Mouse (Mus musculus): ENCODE data around the gene Cadm1. TPM values are rescaled to one million over a fixed set of nuclear protein-coding genes. Genes with fewer than 3 reads are reported as not detected.

The Cadm1 gene
- polyA plus RNA-seq, 1 experiment from 2014 or later: 155 TPM

DNA sequence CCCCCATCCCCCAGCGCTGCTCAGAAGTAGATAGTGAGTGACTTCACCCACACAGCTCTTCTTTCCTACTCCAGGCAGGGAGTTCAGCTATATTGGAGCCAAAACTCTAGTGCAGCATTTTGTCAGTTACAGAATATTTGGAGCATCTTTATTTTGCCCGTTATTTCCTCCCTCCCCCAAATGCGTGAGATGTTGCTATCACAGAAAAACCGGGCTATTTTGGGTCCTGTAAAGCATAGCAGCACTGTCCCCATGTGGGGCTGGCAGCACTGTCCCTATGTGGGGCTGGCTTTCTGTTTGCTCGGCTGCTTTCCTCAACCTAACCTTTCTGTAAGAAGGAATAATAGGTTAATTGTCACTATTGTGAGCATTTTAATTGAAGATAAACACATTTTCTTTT, 122.2 kb downstream of the Cadm1 start:
- no peaks in the 10 kb centered on the region for H3K36me3 ChIP-seq
- no peak overlapping the region for H3K4me3 ChIP-seq
- no peak for ATAC-seq (ENCODE audit: low read depth)
- H3K4me1 ChIP-seq (replicated peaks): peaks cover 23% of the 10 kb centered on the region
- H3K27ac ChIP-seq (replicated peaks): no peak overlapping the region
- no peak overlapping the region for H3K9ac ChIP-seq
- no peak overlapping the region for H3K4me2 ChIP-seq
- H3K27me3 ChIP-seq: no peaks in the 10 kb centered on the region
- no peaks in the 10 kb centered on the region for H3K9me3 ChIP-seq
- 84% methylated on average over 5 of the region's 5 CpGs for WGBS

DNA sequence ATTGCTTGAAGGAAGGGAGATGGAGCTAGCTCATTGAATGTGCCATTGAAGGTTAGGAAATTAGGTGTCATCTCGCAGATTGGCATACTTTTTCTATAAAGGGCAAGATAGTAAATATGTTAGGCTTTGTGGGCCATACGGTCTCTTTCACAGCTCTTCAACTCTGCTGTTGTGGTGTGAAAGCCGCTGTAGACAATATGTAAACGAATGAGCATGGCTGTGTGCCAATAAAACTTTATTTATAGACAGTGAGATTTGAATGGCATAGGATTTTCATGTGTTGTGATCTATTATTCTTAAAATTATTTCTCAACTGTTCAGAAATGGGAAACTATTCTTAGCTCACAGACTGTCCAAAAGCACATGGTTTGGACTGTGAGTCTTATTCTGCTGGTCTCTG, 123.0 kb downstream of the Cadm1 start:
- no peak for ATAC-seq (ENCODE audit: low read depth)
- Histone ChIP-seq H3K27me3 (no peaks in the 10 kb centered on the region), H3K9ac (no peak overlapping the region), H3K9me3 (no peaks in the 10 kb centered on the region), H3K4me3 (no peak overlapping the region), H3K4me2 (no peak overlapping the region), H3K4me1 (replicated peaks) (peaks cover 17% of the 10 kb centered on the region; the same call in 1 of the 2 replicates), H3K27ac (replicated peaks) (no peak overlapping the region), H3K36me3 (no peaks in the 10 kb centered on the region)
- WGBS: 80% methylated on average over 4 of the region's 4 CpGs

DNA sequence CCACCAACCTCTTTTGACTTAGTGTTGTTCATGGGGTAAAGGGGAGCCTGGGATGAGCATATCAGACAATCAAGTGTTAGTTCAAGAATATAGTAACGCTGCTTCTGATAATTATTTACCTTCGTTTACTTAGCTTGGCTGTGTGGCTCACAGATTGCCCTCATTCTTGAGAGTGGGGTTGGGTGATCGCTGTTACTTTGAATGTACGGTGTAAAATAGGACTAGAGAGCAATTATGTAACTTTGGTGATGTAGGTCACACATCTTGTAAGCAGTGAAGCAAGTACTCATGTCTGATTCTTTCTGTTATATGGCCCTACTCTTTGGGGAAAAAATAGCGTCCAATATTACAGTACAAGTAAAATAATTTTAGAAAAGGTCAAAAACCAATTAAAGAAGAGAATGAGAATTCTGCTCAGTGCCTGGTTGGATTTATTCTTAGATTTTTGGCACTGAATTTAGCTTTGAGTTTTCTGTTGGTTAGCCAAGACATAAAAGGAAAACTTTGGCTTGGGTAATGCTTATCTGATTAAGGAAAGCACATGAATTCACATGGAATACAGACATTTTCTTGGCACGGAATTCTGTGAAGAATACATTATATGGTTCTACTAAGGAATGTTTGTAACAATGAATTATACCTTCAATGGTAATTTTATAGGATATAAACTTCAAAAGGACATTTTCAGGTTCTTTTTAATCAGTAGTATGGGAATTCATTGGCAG, 129.6 kb downstream of the Cadm1 start:
- Histone ChIP-seq H3K36me3 (no peaks in the 10 kb centered on the region), H3K4me2 (no peak overlapping the region), H3K27me3 (no peaks in the 10 kb centered on the region), H3K9ac (no peak overlapping the region), H3K9me3 (no peaks in the 10 kb centered on the region), H3K4me1 (replicated peaks) (0 out of 2 replicates have a peak, but pooled peaks cover 8% of the 10 kb centered on the region), H3K27ac (replicated peaks) (no peak overlapping the region), H3K4me3 (no peak overlapping the region)
- no peak for ATAC-seq (ENCODE audit: low read depth)
- 94% methylated on average over 6 of the region's 6 CpGs for WGBS

DNA sequence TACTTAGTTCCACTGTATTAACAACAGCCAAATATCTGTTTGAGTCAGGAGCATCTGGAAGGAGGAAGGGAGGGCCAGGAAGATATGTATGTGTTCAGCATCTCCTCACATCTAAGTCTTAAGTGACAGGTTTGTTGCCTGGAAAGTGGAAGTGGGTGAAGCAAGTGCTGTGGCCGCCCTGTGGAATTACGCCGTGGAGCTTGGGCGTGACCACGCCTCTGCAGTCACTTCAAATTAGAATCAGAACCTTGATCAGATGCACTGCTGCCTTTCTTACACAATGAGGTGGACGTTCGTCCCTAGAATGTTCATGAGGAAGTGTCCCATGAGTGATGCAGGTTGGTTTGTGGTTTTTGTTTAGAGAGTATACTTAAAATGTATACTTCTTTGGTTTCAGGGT, 131.6 kb downstream of the Cadm1 start:
- no peak for ATAC-seq (ENCODE audit: low read depth)
- H3K27ac ChIP-seq (replicated peaks): no peak overlapping the region
- WGBS: 91% methylated on average over 7 of the region's 7 CpGs
- no peaks in the 10 kb centered on the region for H3K27me3 ChIP-seq
- H3K36me3 ChIP-seq: no peaks in the 10 kb centered on the region
- H3K4me1 ChIP-seq (replicated peaks): peaks cover 16% of the 10 kb centered on the region
- H3K4me3 ChIP-seq: no peak overlapping the region
- H3K9me3 ChIP-seq: no peaks in the 10 kb centered on the region
- H3K9ac ChIP-seq: no peak overlapping the region
- H3K4me2 ChIP-seq: no peak overlapping the region

DNA sequence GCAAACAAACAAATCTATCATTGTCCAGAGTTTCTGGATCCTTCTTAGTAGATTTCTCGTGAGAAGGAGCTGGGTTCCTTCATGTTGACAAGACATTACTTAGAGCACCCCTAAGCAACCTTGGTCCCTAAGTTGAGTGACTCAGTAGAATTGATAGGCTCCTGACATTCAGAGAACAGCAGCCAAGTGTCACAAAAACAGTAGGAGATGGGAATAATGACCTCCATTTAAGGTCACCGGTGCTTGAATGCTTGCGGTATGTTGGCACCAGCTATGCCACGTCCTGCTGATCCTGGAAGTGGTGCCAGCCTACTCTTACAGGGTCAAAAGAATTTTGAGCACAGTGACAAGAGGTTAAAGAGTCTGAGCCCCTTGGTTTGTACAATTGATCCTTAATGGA, 139.2 kb downstream of the Cadm1 start:
- no peak for ATAC-seq (ENCODE audit: low read depth)
- Histone ChIP-seq H3K9ac (no peak overlapping the region), H3K27ac (replicated peaks) (no peak overlapping the region), H3K9me3 (no peaks in the 10 kb centered on the region), H3K4me2 (no peak overlapping the region), H3K4me3 (no peak overlapping the region), H3K36me3 (no peaks in the 10 kb centered on the region), H3K4me1 (replicated peaks) (peaks cover 41% of the 10 kb centered on the region), H3K27me3 (no peaks in the 10 kb centered on the region)
- 60% methylated on average over 4 of the region's 4 CpGs for WGBS

DNA sequence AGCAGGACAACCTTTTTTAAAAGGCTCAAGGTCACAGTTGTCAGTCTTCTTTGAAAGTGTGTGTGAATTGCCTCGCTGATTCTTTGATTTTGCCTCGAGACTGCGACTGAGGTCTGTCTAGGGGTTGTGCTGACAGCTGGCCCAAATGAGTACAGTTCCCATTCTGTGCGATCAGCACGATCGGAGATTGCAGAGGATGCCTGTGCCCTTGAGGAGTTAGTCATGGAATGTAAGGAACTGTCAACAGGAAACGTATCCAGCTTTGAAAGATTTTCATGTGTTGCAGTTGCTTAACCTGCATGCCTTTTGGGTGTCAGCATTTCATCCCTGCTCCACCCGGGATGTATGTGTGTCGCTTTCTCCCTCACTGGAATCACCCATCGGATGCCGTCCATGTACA, 141.6 kb downstream of the Cadm1 start:
- Histone ChIP-seq H3K9me3 (no peaks in the 10 kb centered on the region), H3K27ac (replicated peaks) (no peak overlapping the region), H3K4me2 (no peak overlapping the region), H3K4me1 (replicated peaks) (peaks cover 35% of the 10 kb centered on the region), H3K4me3 (no peak overlapping the region), H3K27me3 (no peaks in the 10 kb centered on the region), H3K9ac (no peak overlapping the region), H3K36me3 (no peaks in the 10 kb centered on the region)
- no peak for ATAC-seq (ENCODE audit: low read depth)
- WGBS: 53% methylated on average over 11 of the region's 11 CpGs

DNA sequence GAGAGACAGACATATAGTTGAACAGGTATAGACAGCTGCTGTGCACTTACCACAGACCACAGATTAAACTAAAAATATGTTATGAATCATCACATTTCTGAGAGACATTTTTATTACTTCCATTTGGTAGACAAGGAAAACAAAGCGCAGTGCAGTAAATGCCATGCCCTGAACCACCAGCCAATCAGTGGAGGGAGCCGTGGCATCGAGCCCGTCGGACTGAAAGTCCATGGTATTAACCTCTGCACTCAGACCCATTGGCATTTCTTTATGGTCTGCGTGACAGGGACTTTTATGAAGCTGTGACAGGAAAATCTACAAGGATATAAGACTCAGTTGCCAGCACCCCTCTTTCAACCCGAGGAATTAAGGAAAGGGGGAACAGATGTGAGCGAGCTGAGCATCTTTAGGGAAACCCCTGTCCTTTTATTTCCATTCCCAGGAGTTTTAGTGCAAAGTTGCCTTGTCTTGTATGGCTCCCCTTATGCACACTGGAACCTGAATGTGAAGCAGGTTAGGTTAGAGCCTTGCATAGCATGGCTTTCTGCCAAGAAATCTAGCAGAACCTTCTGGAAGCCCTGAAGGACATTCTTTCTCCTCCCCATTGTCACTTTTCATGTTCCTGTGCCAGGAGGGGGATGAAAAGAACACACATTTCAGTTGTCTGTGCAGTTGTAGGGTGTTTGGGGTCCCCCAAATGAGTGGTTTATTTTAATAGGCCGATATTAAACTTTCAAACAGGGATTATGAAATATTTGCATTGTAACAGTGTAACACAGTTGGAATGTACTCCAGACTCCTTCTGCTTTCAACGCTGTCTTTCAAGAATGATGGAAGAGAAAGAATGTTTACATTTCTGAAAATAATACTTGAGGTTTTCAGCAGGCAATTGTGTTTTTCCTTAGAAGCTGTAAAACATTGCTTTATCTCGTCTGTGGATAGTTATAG, 145.1 kb downstream of the Cadm1 start:
- WGBS: 79% methylated on average over 11 of the region's 11 CpGs
- Histone ChIP-seq H3K27me3 (no peaks in the 10 kb centered on the region), H3K4me1 (replicated peaks) (peaks cover 35% of the 10 kb centered on the region), H3K36me3 (no peaks in the 10 kb centered on the region), H3K9ac (no peak overlapping the region), H3K9me3 (no peaks in the 10 kb centered on the region), H3K4me3 (no peak overlapping the region), H3K4me2 (no peak overlapping the region), H3K27ac (replicated peaks) (no peak overlapping the region)
- no peak for ATAC-seq (ENCODE audit: low read depth)

DNA sequence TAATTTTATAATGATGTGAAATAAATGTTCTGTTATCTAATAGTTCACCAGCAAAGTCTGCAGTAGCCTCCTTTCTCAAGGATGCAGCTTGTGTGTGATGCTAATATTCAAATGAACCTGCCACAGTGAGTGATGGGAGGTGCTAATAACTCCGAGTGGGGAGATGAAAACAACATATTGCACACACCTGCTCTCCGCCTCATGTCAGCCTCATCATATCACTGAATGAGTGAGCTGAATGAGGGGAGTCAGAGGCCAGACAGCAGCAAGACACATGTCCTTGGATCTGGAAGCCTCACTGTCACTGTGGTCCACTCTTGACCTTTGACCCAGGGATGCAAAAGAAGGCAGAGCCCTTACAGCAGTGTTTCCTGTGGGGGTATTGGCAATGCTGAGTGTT, 156.9 kb downstream of the Cadm1 start:
- H3K4me3 ChIP-seq: no peak overlapping the region
- 0 out of 2 replicates have a peak overlapping the region, but pooled peaks have one; percentile 54 for H3K27ac ChIP-seq (replicated peaks)
- H3K4me1 ChIP-seq (replicated peaks): peaks cover 49% of the 10 kb centered on the region

DNA sequence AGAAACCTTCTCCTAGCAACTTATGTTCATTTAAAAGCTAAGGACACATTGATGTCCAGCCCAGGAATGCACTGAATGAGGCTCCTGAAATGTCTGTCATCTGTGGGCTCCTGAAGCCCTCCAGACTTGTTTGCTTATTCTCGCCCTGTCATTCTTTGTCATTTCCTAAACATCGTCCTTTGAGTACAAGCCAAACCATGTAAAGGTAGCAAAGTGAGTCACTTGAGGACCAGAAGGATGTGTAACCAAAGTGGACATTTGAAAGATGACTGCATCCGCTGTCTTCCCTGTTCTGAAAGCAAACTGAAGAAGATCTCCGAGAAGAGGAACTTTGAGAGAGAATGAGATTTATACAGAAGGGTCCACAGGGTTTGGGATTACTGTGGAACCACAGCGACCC, 157.6 kb downstream of the Cadm1 start:
- Histone ChIP-seq H3K4me1 (replicated peaks) (peaks cover 49% of the 10 kb centered on the region), H3K27me3 (no peaks in the 10 kb centered on the region), H3K4me3 (no peak overlapping the region), H3K4me2 (no peak overlapping the region), H3K9ac (no peak overlapping the region), H3K9me3 (no peaks in the 10 kb centered on the region), H3K27ac (replicated peaks) (no peak overlapping the region), H3K36me3 (no peaks in the 10 kb centered on the region)
- WGBS: 92% methylated on average over 5 of the region's 5 CpGs
- ATAC-seq (ENCODE audit: low read depth): no peak

More for the DNA sequence above, 156.9 kb downstream of the Cadm1 start:
- Histone ChIP-seq H3K27me3 (no peaks in the 10 kb centered on the region), H3K4me2 (no peak overlapping the region), H3K36me3 (no peaks in the 10 kb centered on the region), H3K9me3 (no peaks in the 10 kb centered on the region), H3K9ac (no peak overlapping the region)
- ATAC-seq (ENCODE audit: low read depth): no peak
- WGBS: 35% methylated on average over 2 of the region's 2 CpGs

DNA sequence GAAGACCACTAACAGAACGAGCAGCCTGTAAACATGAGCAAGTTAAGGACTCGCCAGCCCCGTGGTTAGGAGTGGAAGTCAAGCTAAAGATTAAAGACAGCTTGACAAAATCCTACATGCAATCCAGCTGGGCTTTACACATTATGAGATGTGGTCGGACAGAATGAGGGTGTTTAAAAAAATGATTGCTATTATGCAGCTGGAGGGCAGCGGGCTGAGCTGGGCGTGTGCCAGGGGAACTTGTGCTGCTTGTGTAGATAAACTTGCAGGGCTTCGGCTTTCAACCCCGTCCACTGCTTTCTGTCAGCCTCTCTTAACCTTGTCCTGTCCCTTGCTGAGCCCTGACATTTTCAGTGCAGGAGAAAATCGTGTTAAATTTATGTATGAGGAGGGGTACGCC, 158.3 kb downstream of the Cadm1 start:
- no peak overlapping the region for H3K27ac ChIP-seq (replicated peaks)
- no peak overlapping the region for H3K4me3 ChIP-seq
- no peak overlapping the region for H3K4me2 ChIP-seq
- no peak overlapping the region for H3K9ac ChIP-seq
- 50% methylated on average over 10 of the region's 10 CpGs for WGBS
- H3K36me3 ChIP-seq: no peaks in the 10 kb centered on the region
- H3K4me1 ChIP-seq (replicated peaks): peaks cover 49% of the 10 kb centered on the region
- no peaks in the 10 kb centered on the region for H3K9me3 ChIP-seq
- ATAC-seq (ENCODE audit: low read depth): no peak
- H3K27me3 ChIP-seq: no peaks in the 10 kb centered on the region

DNA sequence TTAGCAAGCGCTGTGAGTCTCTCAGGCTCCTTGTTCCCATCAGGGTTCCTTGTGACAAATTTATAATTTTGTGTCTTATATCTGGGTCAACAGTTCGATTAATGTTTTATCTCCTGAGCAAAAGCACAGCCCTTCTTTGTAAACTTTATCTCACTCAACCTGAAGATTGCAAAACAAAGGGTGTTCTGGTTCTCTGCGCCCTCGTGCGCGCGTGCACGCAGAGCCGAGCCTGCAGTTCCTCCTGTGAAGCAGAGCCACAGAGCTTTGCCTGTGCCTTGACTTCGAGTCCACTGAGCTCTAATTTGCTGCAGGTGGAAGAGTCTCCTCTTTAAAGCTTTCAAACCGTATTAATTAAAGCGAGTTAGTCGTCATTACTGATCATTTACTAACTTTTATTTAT, 162.9 kb downstream of the Cadm1 start:
- H3K9me3 ChIP-seq: no peaks in the 10 kb centered on the region
- ATAC-seq (ENCODE audit: low read depth): no peak
- no peaks in the 10 kb centered on the region for H3K27me3 ChIP-seq
- no peak overlapping the region for H3K4me3 ChIP-seq
- H3K4me1 ChIP-seq (replicated peaks): peaks cover 8% of the 10 kb centered on the region
- no peaks in the 10 kb centered on the region for H3K36me3 ChIP-seq
- no peak overlapping the region for H3K9ac ChIP-seq
- H3K4me2 ChIP-seq: no peak overlapping the region
- WGBS: 74% methylated on average over 13 of the region's 13 CpGs
- no peak overlapping the region for H3K27ac ChIP-seq (replicated peaks)

DNA sequence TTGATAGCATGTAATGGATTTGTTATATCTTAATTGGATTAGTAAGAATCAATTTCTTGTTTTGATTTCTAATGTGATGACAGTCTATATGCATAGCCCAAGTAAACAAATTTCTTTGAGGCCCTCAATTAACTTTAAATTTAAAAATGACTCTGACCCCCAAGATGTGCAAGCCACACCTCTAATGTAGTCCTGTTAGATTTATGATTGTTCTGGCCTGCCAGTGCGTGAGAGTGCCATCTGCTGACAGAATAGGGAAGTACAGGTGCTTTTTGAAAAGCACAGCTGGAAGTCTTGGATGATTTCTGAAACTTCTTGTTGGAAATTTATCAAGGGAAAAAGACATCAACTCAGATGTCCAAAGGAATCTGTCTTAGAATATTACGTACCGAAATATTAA, 169.1 kb downstream of the Cadm1 start:
- no peak for ATAC-seq (ENCODE audit: low read depth)
- Histone ChIP-seq H3K36me3 (no peaks in the 10 kb centered on the region), H3K4me1 (replicated peaks) (peaks cover 12% of the 10 kb centered on the region), H3K27me3 (no peaks in the 10 kb centered on the region), H3K27ac (replicated peaks) (no peak overlapping the region), H3K9me3 (no peaks in the 10 kb centered on the region), H3K4me2 (no peak overlapping the region), H3K9ac (no peak overlapping the region), H3K4me3 (no peak overlapping the region)
- 64% methylated on average over 3 of the region's 3 CpGs for WGBS
